Mouse (Mus musculus): Measurements from ENCODE around the gene Gm13276.
"Not testable (repeated sequence)": the region's sequence is repeated elsewhere in the genome, so short reads cannot be mapped to it uniquely, and the experiment has no call there.

Gene Gm13276

GRCm38 (mm10) chr4:88788402-88788801, 2.9 kb downstream of the Gm13276 start, which contains the start of gene Gm13277:
TSS of gene Gm13277 (plus strand) at chr4:88788632.
- DNase-seq = peak; percentile 79

GRCm38 (mm10) chr4:88791250-88791649, 5.7 kb downstream of the Gm13276 start, which contains the start of gene Gm13278:
TSS of gene Gm13278 (plus strand) at chr4:88791550.
- not testable (repeated sequence) for DNase-seq

DNA sequence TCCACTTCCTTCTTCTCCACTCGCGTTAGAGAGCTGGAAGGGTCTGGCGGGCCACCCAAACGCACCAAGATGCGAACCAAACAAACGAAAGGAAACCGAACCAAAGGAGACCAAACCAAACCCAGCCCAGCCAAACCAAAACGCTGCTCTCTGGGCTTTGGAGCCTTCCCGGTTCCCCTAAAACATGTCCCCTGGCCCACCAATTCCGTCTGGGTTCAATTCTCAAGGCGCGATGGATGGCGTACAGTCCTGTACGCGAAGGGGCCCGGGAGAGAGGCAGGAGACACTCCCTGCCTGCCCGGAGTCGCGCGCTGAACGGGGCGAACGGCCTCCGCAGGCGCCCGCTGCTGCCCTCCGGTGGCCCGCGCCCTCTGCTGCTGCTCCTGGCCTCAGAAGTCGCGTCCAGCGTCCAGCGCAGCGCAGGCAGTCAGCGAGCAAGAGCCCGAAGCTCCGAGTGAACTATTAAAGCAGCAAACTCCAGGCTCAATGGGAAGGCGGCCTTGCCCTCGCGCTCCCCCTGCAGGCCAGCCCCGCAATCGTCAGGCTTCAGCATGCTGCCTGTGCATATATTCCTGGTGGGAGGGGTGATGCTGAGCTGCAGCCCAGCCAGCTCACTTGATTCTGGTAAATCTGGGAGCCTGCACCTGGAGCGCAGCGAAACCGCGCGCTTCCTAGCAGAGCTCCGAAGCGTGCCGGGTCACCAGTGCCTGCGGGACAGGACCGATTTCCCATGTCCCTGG, 8.6 kb downstream of the Gm13276 start, which contains the start of gene Gm13275:
Gene Gm13275, plus strand, starts transcription at position 552 of the 740 bp plus-strand sequence.
- DNase-seq = peak; percentile 77

GRCm38 (mm10) chr4:88797097-88797496, 11.6 kb downstream of the Gm13276 start, which contains the start of gene Gm13279:
TSS of gene Gm13279 (plus strand) at chr4:88797397.
- DNase-seq = not testable (repeated sequence)

- DNase-seq = not testable (repeated sequence)
Observed at GRCm38 (mm10) chr4:88799365-88799764, 13.9 kb downstream of the Gm13276 start, which contains the start of gene Gm13285. TSS of gene Gm13285 (plus strand) at chr4:88799665.

DNA sequence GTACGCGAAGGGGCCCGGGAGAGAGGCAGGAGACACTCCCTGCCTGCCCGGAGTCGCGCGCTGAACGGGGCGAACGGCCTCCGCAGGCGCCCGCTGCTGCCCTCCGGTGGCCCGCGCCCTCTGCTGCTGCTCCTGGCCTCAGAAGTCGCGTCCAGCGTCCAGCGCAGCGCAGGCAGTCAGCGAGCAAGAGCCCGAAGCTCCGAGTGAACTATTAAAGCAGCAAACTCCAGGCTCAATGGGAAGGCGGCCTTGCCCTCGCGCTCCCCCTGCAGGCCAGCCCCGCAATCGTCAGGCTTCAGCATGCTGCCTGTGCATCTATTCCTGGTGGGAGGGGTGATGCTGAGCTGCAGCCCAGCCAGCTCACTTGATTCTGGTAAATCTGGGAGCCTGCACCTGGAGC, 17.4 kb downstream of the Gm13276 start, which contains the start of gene Gm13287:
Gene Gm13287, plus strand, starts transcription at position 301 of the 400 bp plus-strand sequence.
- DNase-seq = not testable (repeated sequence)

DNA sequence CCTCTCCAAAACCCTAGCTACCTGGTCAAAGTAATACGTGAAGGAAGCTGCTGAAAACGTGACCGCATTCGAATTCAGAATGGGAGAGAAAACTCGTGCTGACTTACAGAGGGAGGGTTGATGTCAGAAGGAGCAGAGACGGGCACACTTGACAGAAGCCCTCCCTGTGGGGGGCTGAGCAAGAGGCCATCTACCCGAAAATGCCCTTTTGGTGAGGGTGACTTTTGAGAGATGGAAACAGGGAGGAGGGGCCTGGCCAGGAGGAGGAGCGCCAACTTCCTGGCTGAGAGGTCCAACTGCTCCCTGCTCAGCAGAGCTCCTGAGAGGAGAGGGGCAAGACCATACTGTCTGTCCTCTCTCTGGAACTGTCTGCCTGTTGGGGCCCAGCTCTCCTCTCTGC, 19.7 kb downstream of the Gm13276 start, which contains the start of gene Gm13288:
Gene Gm13288, plus strand, starts transcription at position 301 of the 400 bp plus-strand sequence.
- DNase-seq = not testable (repeated sequence)

GRCm38 (mm10) chr4:88805761-88806160, 20.3 kb downstream of the Gm13276 start:
- DNase-seq = peak; percentile 52

GRCm38 (mm10) chr4:88815928-88816327, 30.4 kb downstream of the Gm13276 start, which contains the start of gene Ifna7:
TSS of gene Ifna7 (plus strand) at chr4:88816228.
- no peak for DNase-seq

GRCm38 (mm10) chr4:88819659-88820058, 34.1 kb downstream of the Gm13276 start, which contains the start of gene Ifna11:
TSS of gene Ifna11 (plus strand) at chr4:88819959.
- DNase-seq = no peak

GRCm38 (mm10) chr4:88822995-88823394, 37.5 kb downstream of the Gm13276 start:
- no peak for DNase-seq

- DNase-seq = not testable (repeated sequence)
Observed at GRCm38 (mm10) chr4:88827116-88827515, 41.6 kb downstream of the Gm13276 start, which contains the start of gene Ifna6. TSS of gene Ifna6 (plus strand) at chr4:88827416.

GRCm38 (mm10) chr4:88830523-88830922, 45.0 kb downstream of the Gm13276 start:
- peak; percentile 3 for DNase-seq

GRCm38 (mm10) chr4:88835225-88835624, 49.7 kb downstream of the Gm13276 start, which contains the start of gene Ifna5:
TSS of gene Ifna5 (plus strand) at chr4:88835525.
- DNase-seq = not testable (repeated sequence)
